Comparison of ENCODE assay signal across 8 mouse cellular contexts in the genomic region with DNA sequence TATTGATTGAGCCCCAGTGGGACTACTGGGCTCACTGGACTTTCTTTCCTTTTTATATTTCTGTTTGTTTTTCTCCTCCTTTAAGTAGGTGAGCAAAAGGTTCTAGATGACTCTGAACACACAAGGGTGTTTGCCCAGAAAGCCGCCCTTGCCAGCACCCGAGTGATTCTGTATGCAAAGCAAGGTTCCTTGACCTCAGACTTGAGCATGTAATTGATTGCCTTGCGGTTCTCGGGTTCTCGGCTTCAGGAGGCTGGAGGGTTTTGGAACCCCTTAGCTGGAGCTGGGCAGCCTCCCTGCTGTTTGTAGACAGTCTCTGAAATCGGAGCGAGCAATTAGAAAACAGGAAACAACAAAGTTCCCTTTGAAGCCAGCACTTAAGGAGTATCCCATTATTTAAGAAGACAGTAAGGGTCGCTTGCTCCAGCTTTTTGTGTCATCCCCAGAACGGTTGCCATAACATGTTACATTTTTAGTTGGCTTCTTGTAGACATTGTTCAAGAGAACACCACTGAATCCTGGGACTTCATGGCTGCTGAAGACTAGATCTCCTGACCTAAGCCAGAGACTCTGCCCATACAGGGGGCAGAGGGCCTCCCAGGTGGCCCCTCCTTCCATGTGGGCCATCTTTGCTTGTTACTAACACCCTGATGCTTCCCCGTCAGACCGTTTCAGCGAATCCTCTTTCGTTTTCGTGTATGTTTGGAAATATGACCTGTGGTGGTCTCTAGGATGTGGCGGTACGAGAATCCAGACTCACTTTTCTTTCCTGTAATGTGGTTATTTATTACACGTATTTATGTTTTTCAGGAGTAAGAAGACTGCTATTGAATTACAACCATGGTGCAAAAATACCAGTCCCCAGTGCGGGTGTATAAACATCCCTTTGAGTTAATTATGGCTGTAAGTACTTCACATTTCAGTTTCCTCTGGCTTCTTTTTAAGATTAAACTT. TPM values are rescaled to one million over a fixed set of nuclear protein-coding genes. Genes with fewer than 3 reads are reported as not detected.
DNase-seq lines count a peak whose midpoint lies in the region; ATAC-seq and TF ChIP-seq lines count a peak whose summit lies in the region.

No protein-coding gene starts in this region.

- no peaks in the 10 kb centered on the region for H3K27me3 ChIP-seq in heart, adult 2 months (ENCODE audit: control insufficient read depth, insufficient read depth, low read length)
- no peaks in the 10 kb centered on the region for H3K27me3 ChIP-seq in hindbrain, embryonic 14.5 days (ENCODE audit: control insufficient read depth, insufficient read depth, low read length)

- peaks cover 8% of the 10 kb centered on the region for H3K79me2 ChIP-seq in heart, adult 2 months (replicated peaks; ENCODE audit: control insufficient read depth, insufficient read depth, low read length)
- H3K79me2 ChIP-seq in macrophage (ENCODE audit: inconsistent target): peaks cover 72% of the 10 kb centered on the region

- H3K36me3 ChIP-seq in heart, adult 2 months (ENCODE audit: control insufficient read depth, insufficient read depth, low read length): peaks cover 27% of the 10 kb centered on the region
- peaks cover 9% of the 10 kb centered on the region for H3K36me3 ChIP-seq in hindbrain, embryonic 14.5 days (replicated peaks; ENCODE audit: control insufficient read depth, insufficient read depth)
- peaks cover 26% of the 10 kb centered on the region; the same call in 1 of the 2 replicates for H3K36me3 ChIP-seq in macrophage (ENCODE audit: inconsistent target)

- no peak for TF ChIP-seq EP300 in heart, adult 2 months (IDR thresholded peaks at IDR 0.05; ENCODE audit: insufficient read depth, low read depth, low read length)

- no peak for ATAC-seq in hindbrain, embryonic 14.5 days (ENCODE audit: low FRiP score)
- ATAC-seq in megakaryocyte progenitor cell, adult 5-6 weeks (replicated peaks; ENCODE audit: poor library complexity): no peak

- peak overlapping the region; percentile 100 for H3K27ac ChIP-seq in heart, adult 2 months
- 0 out of 2 replicates have a peak overlapping the region, but pooled peaks have one; percentile 33 for H3K27ac ChIP-seq in hindbrain, embryonic 14.5 days
- H3K27ac ChIP-seq in macrophage: peak overlapping the region; percentile 98

- peak overlapping the region; percentile 75 for H3K4me2 ChIP-seq in hindbrain, embryonic 14.5 days (replicated peaks)

- no peaks in the 10 kb centered on the region for H3K9me3 ChIP-seq in hindbrain, embryonic 14.5 days (ENCODE audit: control insufficient read depth, low read length)

- DNase-seq in heart, adult 2 months: peak in 1 of 2 experiments; percentile 53
- DNase-seq in heart, postnatal 36 days: no peak
- peak; percentile 55 for DNase-seq in brain, adult 2 months (ENCODE audit: low read depth, low spot score)
- no peak for DNase-seq in hindbrain, embryonic 14.5 days (ENCODE audit: low spot score)
- DNase-seq in adipocyte (ENCODE audit: low spot score): no peak
- no peak for DNase-seq in ovary, postnatal 36 days (ENCODE audit: low spot score)

- peak overlapping the region; percentile 80 for H3K9ac ChIP-seq in heart, adult 2 months (ENCODE audit: low read depth, low read length)
- H3K9ac ChIP-seq in hindbrain, embryonic 14.5 days: peak overlapping the region; percentile 89

- intact Hi-C loops in heart, adult 2 months (cut with DNase I): loop anchor here (2.0 kb wide), 1 partner anchor 18 kb away; no protein-coding TSS in a partner anchor
- intact Hi-C loops in heart, postnatal 36 days (cut with DNase I): no loop called here

- TF ChIP-seq CTCF in heart, adult 2 months (IDR thresholded peaks at IDR 0.05): no peak

- 33% methylated on average over 18 of the region's 18 CpGs for WGBS in heart, adult 2 months
- WGBS in hindbrain, embryonic 14.5 days: 47% methylated on average over 18 of the region's 18 CpGs
- 82% methylated on average over 18 of the region's 18 CpGs for WGBS in macrophage (ENCODE audit: missing documents)

- no peak for TF ChIP-seq POLR2A in heart, adult 2 months (IDR thresholded peaks at IDR 0.05; ENCODE audit: insufficient read depth, low read depth, low read length)

- H3K4me1 ChIP-seq in heart, adult 2 months (ENCODE audit: control insufficient read depth, insufficient read depth, low read length): peaks cover 30% of the 10 kb centered on the region
- H3K4me1 ChIP-seq in hindbrain, embryonic 14.5 days (replicated peaks; ENCODE audit: control insufficient read depth, insufficient read depth, low read length): peaks cover 58% of the 10 kb centered on the region

- peak overlapping the region; percentile 99 for H3K4me3 ChIP-seq in heart, adult 2 months
- peak overlapping the region; percentile 91 for H3K4me3 ChIP-seq in hindbrain, embryonic 14.5 days (replicated peaks; ENCODE audit: low read length)
- H3K4me3 ChIP-seq in macrophage (ENCODE audit: inconsistent target): peak overlapping the region; percentile 89

RNA-seq across cellular contexts. Expression of gene Sec14l1, which starts 1.7 kb away (rescaled TPM):
- 10 to 100 TPM; 65.4 to 89.5 TPM for total RNA-seq in heart, adult 2 months (2021)
- 71.5 and 83.9 TPM in 2 replicates for polyA plus RNA-seq in heart, adult 2 months (2012; rRNA removed)
- 10 to 100 TPM; 67.9 to 75.2 TPM for total RNA-seq in heart, postnatal 36 days (2021)
- 41.2 and 41.9 TPM in 2 replicates for polyA plus RNA-seq in hindbrain, embryonic 14.5 days (2014; fragmentation: Nextera tagmentation; extraction: Ambion mirVana)
- total RNA-seq in macrophage (2018; cell fraction: chromatin; rRNA removed): 100 to 1,000 TPM in 16 of 26 experiments, 10 to 100 TPM in 10; 25.1 to 225 (median 124) TPM
- 100 to 1,000 TPM in 18 of 26 experiments, 10 to 100 TPM in 8; 50.1 to 156 (median 113) TPM for total RNA-seq in macrophage (2018; cell fraction: cytosol; rRNA removed)
- 100 to 1,000 TPM in 13 of 26 experiments, 10 to 100 TPM in 13; 32.0 to 183 (median 99.2) TPM for total RNA-seq in macrophage (2018; cell fraction: nucleus; rRNA removed)
- 81.5 to 112 TPM (median 87.8 TPM) in 3 replicates for polyA plus RNA-seq in macrophage (2018)
- 9.8 and 11.7 TPM in 2 replicates for total RNA-seq in megakaryocyte progenitor cell, adult 5-6 weeks (2015)
- 11.4 and 12.9 TPM in 2 replicates for total RNA-seq in megakaryocyte progenitor cell, adult 5-6 weeks (2017)

Comparison
In these comparisons a context has a peak if more than half of its experiments do, and no peak if none do; other contexts are left out.
1. H3K27ac ChIP-seq: peak in every context shown above with its lines; median percentile 100 in heart, adult 2 months; 98 in macrophage; 33 in hindbrain, embryonic 14.5 days.
2. RNA of gene Sec14l1, which starts 1.7 kb away (total RNA-seq): 65.4 to 89.5 TPM in heart, adult 2 months and 67.9 to 75.2 TPM in heart, postnatal 36 days; 9.8 to 12.9 TPM in megakaryocyte progenitor cell, adult 5-6 weeks; every median in the first group is over 4 times any median in the second.
3. Peak in every context shown above with its lines, with median percentiles within 50 percentile points of each other: H3K4me3 ChIP-seq.